Mouse (Mus musculus): Measurements from ENCODE around the gene Nell1. TPM values are rescaled to one million over a fixed set of nuclear protein-coding genes. Genes with fewer than 3 reads are reported as not detected.

Nell1 gene
- polyA plus RNA-seq, 1 experiment from 2014 or later = 0.69 TPM

GRCm38 (mm10) chr7:50105612-50106321 lies 131.1 kb downstream of the Nell1 start:
- Histone ChIP-seq H3K27ac (ENCODE audit: low read depth, low read length) (no peak overlapping the region), H3K4me2 (no peak overlapping the region), H3K9me3 (replicated peaks; ENCODE audit: control insufficient read depth, low read length) (no peaks in the 10 kb centered on the region), H3K9ac (ENCODE audit: low read depth, low read length) (no peak overlapping the region), H3K4me3 (ENCODE audit: low read depth, low read length) (no peak overlapping the region), H3K27me3 (ENCODE audit: control insufficient read depth, insufficient read depth, low read length) (no peaks in the 10 kb centered on the region), H3K4me1 (ENCODE audit: control insufficient read depth, insufficient read depth, low read length) (no peaks in the 10 kb centered on the region), H3K36me3 (ENCODE audit: control insufficient read depth, insufficient read depth, low read length) (no peaks in the 10 kb centered on the region)
- WGBS (ENCODE audit: insufficient replicate concordance) = 49% methylated on average over 8 of the region's 8 CpGs
- no peak for ATAC-seq (replicated peaks; ENCODE audit: insufficient number of reproducible peaks, low FRiP score, low TSS enrichment)

- 86% methylated on average over 2 of the region's 2 CpGs for WGBS (ENCODE audit: insufficient replicate concordance)
- no peaks in the 10 kb centered on the region for H3K9me3 ChIP-seq (replicated peaks; ENCODE audit: control insufficient read depth, low read length)
- no peak overlapping the region for H3K4me3 ChIP-seq (ENCODE audit: low read depth, low read length)
- H3K4me2 ChIP-seq = no peak overlapping the region
- no peaks in the 10 kb centered on the region for H3K27me3 ChIP-seq (ENCODE audit: control insufficient read depth, insufficient read depth, low read length)
- no peak overlapping the region for H3K9ac ChIP-seq (ENCODE audit: low read depth, low read length)
- ATAC-seq (replicated peaks; ENCODE audit: insufficient number of reproducible peaks, low FRiP score, low TSS enrichment) = no peak
- H3K36me3 ChIP-seq (ENCODE audit: control insufficient read depth, insufficient read depth, low read length) = no peaks in the 10 kb centered on the region
- H3K27ac ChIP-seq (ENCODE audit: low read depth, low read length) = no peak overlapping the region
- no peaks in the 10 kb centered on the region for H3K4me1 ChIP-seq (ENCODE audit: control insufficient read depth, insufficient read depth, low read length)
Observed at GRCm38 (mm10) chr7:50107261-50107660, 132.6 kb downstream of the Nell1 start.

GRCm38 (mm10) chr7:50118348-50118747 lies 143.7 kb downstream of the Nell1 start:
- ATAC-seq (replicated peaks; ENCODE audit: insufficient number of reproducible peaks, low FRiP score, low TSS enrichment) = no peak
- Histone ChIP-seq H3K4me3 (ENCODE audit: low read depth, low read length) (no peak overlapping the region), H3K9me3 (replicated peaks; ENCODE audit: control insufficient read depth, low read length) (no peaks in the 10 kb centered on the region), H3K9ac (ENCODE audit: low read depth, low read length) (no peak overlapping the region), H3K27ac (ENCODE audit: low read depth, low read length) (no peak overlapping the region), H3K27me3 (ENCODE audit: control insufficient read depth, insufficient read depth, low read length) (no peaks in the 10 kb centered on the region), H3K4me1 (ENCODE audit: control insufficient read depth, insufficient read depth, low read length) (no peaks in the 10 kb centered on the region), H3K36me3 (ENCODE audit: control insufficient read depth, insufficient read depth, low read length) (no peaks in the 10 kb centered on the region), H3K4me2 (no peak overlapping the region)
- 82% methylated on average over 5 of the region's 5 CpGs for WGBS (ENCODE audit: insufficient replicate concordance)

DNA sequence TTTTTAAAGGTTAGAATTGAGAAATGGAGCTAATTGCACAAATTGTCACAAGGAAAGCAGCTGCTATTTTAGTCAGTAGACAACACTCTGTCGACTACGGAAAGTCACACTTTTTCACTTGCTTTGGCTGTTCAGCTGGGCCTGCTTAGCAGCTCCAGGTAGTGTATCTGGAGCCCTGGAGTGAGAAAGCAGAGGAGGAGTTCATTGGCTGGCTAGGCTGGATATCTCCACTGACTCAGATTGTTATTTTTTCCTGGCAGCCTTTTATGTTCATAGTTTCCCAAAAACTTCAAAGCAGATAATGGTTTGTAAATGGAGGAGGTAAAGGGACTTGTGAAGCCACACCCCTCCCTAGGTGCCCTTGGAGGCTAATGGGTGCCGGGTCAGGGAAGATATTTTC lies 163.0 kb downstream of the Nell1 start:
- Histone ChIP-seq H3K36me3 (ENCODE audit: control insufficient read depth, insufficient read depth, low read length) (no peaks in the 10 kb centered on the region), H3K27ac (ENCODE audit: low read depth, low read length) (no peak overlapping the region), H3K4me1 (ENCODE audit: control insufficient read depth, insufficient read depth, low read length) (no peaks in the 10 kb centered on the region), H3K9me3 (replicated peaks; ENCODE audit: control insufficient read depth, low read length) (no peaks in the 10 kb centered on the region), H3K27me3 (ENCODE audit: control insufficient read depth, insufficient read depth, low read length) (no peaks in the 10 kb centered on the region), H3K9ac (ENCODE audit: low read depth, low read length) (no peak overlapping the region), H3K4me3 (ENCODE audit: low read depth, low read length) (no peak overlapping the region), H3K4me2 (no peak overlapping the region)
- no peak for ATAC-seq (replicated peaks; ENCODE audit: insufficient number of reproducible peaks, low FRiP score, low TSS enrichment)
- 71% methylated on average over 3 of the region's 3 CpGs for WGBS (ENCODE audit: insufficient replicate concordance)

- no peaks in the 10 kb centered on the region for H3K27me3 ChIP-seq (ENCODE audit: control insufficient read depth, insufficient read depth, low read length)
- 85% methylated on average over 7 of the region's 7 CpGs for WGBS (ENCODE audit: insufficient replicate concordance)
- no peaks in the 10 kb centered on the region for H3K9me3 ChIP-seq (replicated peaks; ENCODE audit: control insufficient read depth, low read length)
- H3K27ac ChIP-seq (ENCODE audit: low read depth, low read length) = no peak overlapping the region
- no peak for ATAC-seq (replicated peaks; ENCODE audit: insufficient number of reproducible peaks, low FRiP score, low TSS enrichment)
- H3K9ac ChIP-seq (ENCODE audit: low read depth, low read length) = no peak overlapping the region
- H3K4me1 ChIP-seq (ENCODE audit: control insufficient read depth, insufficient read depth, low read length) = no peaks in the 10 kb centered on the region
- H3K4me3 ChIP-seq (ENCODE audit: low read depth, low read length) = no peak overlapping the region
- no peaks in the 10 kb centered on the region for H3K36me3 ChIP-seq (ENCODE audit: control insufficient read depth, insufficient read depth, low read length)
- H3K4me2 ChIP-seq = no peak overlapping the region
Observed at GRCm38 (mm10) chr7:50149326-50149725, 174.7 kb downstream of the Nell1 start.

DNA sequence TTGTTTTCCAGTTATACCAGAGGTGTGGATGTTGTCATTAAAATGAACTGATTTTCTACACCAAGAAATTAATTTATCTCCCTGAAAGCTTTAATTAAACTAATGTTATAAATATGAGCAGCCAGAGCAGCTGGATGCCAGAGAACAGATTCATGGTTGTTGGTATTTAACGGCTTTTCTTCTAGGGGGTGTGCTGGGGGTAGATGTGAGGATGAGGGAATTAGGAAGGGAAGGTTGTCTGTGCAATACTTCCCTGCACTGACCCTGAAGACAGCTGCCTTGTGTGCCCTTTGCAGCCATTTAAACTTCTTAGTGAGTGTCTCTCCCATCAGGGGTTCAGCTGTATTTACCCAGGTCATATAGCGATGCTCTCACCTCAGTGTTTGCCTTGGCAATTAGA lies 176.2 kb downstream of the Nell1 start:
- H3K4me2 ChIP-seq = no peak overlapping the region
- no peaks in the 10 kb centered on the region for H3K9me3 ChIP-seq (replicated peaks; ENCODE audit: control insufficient read depth, low read length)
- H3K4me3 ChIP-seq (ENCODE audit: low read depth, low read length) = no peak overlapping the region
- no peak overlapping the region for H3K9ac ChIP-seq (ENCODE audit: low read depth, low read length)
- no peak for ATAC-seq (replicated peaks; ENCODE audit: insufficient number of reproducible peaks, low FRiP score, low TSS enrichment)
- no peaks in the 10 kb centered on the region for H3K27me3 ChIP-seq (ENCODE audit: control insufficient read depth, insufficient read depth, low read length)
- WGBS (ENCODE audit: insufficient replicate concordance) = 78% methylated on average over 2 of the region's 2 CpGs
- H3K4me1 ChIP-seq (ENCODE audit: control insufficient read depth, insufficient read depth, low read length) = no peaks in the 10 kb centered on the region
- H3K27ac ChIP-seq (ENCODE audit: low read depth, low read length) = no peak overlapping the region
- no peaks in the 10 kb centered on the region for H3K36me3 ChIP-seq (ENCODE audit: control insufficient read depth, insufficient read depth, low read length)

DNA sequence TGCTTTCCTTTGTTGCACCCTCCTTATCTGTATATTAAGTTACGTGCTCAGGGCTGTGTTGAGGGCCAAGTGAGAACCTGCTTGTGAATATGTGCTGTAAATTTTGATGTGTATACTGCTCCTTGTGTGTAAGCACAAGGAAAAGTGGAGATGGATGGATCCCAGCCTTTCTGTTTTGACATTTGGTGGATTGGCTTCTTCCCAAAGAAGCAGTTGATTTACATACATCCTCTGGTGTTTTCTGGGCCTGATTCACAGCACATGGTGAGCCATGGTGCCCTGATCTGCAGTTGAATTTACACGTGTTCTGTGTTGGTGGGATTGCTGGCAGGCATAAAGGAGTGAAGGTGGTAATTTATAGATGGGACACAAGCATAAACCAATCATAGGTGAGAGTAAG lies 179.0 kb downstream of the Nell1 start:
- no peak for ATAC-seq (replicated peaks; ENCODE audit: insufficient number of reproducible peaks, low FRiP score, low TSS enrichment)
- no peaks in the 10 kb centered on the region for H3K36me3 ChIP-seq (ENCODE audit: control insufficient read depth, insufficient read depth, low read length)
- no peak overlapping the region for H3K4me3 ChIP-seq (ENCODE audit: low read depth, low read length)
- WGBS (ENCODE audit: insufficient replicate concordance) = 53% methylated on average over 2 of the region's 2 CpGs
- no peaks in the 10 kb centered on the region for H3K27me3 ChIP-seq (ENCODE audit: control insufficient read depth, insufficient read depth, low read length)
- H3K4me2 ChIP-seq = no peak overlapping the region
- H3K9ac ChIP-seq (ENCODE audit: low read depth, low read length) = no peak overlapping the region
- no peak overlapping the region for H3K27ac ChIP-seq (ENCODE audit: low read depth, low read length)
- no peaks in the 10 kb centered on the region for H3K9me3 ChIP-seq (replicated peaks; ENCODE audit: control insufficient read depth, low read length)
- no peaks in the 10 kb centered on the region for H3K4me1 ChIP-seq (ENCODE audit: control insufficient read depth, insufficient read depth, low read length)

DNA sequence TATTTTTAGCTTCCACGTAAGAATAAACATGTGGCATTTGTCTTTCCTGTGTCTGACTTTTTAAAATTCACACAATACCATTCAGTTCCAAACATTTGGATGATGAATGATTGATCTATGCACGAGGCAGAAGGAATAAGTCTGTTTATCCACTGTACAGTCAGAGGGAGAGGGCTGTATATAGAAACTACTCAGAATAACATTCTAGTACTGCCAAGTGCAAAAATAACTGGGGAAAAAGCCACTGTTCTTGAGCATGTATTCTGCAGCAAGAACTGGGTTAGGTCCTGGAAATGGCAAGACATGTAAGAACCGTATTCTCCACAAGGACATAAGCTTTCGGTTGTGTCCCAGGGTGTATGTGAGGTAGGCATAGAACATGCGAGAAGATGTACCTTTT lies 187.9 kb downstream of the Nell1 start:
- H3K27me3 ChIP-seq (ENCODE audit: control insufficient read depth, insufficient read depth, low read length) = no peaks in the 10 kb centered on the region
- no peaks in the 10 kb centered on the region for H3K36me3 ChIP-seq (ENCODE audit: control insufficient read depth, insufficient read depth, low read length)
- H3K4me1 ChIP-seq (ENCODE audit: control insufficient read depth, insufficient read depth, low read length) = no peaks in the 10 kb centered on the region
- no peak overlapping the region for H3K27ac ChIP-seq (ENCODE audit: low read depth, low read length)
- H3K9me3 ChIP-seq (replicated peaks; ENCODE audit: control insufficient read depth, low read length) = peaks cover 2% of the 10 kb centered on the region; the same call in 1 of the 2 replicates
- H3K4me3 ChIP-seq (ENCODE audit: low read depth, low read length) = no peak overlapping the region
- H3K4me2 ChIP-seq = no peak overlapping the region
- H3K9ac ChIP-seq (ENCODE audit: low read depth, low read length) = no peak overlapping the region
- no peak for ATAC-seq (replicated peaks; ENCODE audit: insufficient number of reproducible peaks, low FRiP score, low TSS enrichment)
- 69% methylated on average over 5 of the region's 5 CpGs for WGBS (ENCODE audit: insufficient replicate concordance)

DNA sequence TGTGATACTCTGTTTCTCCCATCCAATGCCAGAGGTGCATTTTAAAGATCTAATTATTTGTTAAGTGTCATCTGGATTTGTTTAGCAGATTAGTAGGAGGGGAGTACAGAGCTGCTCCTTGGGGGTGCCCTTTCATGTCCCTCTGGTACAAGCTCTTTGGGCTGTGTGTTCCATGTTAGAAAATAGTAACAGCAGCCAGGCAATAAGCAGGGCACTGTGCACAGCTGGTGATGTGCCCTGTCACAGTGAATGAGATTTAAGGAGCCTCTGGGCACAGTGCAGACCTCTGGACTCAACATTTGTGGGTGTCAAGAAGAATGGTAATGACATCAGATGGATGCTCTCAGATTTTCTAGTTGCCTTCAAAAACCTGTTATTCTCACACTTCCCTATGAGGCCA lies 194.1 kb downstream of the Nell1 start:
- Histone ChIP-seq H3K9ac (ENCODE audit: low read depth, low read length) (no peak overlapping the region), H3K36me3 (ENCODE audit: control insufficient read depth, insufficient read depth, low read length) (no peaks in the 10 kb centered on the region), H3K9me3 (replicated peaks; ENCODE audit: control insufficient read depth, low read length) (no peaks in the 10 kb centered on the region), H3K4me1 (ENCODE audit: control insufficient read depth, insufficient read depth, low read length) (no peaks in the 10 kb centered on the region), H3K27me3 (ENCODE audit: control insufficient read depth, insufficient read depth, low read length) (no peaks in the 10 kb centered on the region), H3K27ac (ENCODE audit: low read depth, low read length) (no peak overlapping the region), H3K4me3 (ENCODE audit: low read depth, low read length) (no peak overlapping the region), H3K4me2 (no peak overlapping the region)
- ATAC-seq (replicated peaks; ENCODE audit: insufficient number of reproducible peaks, low FRiP score, low TSS enrichment) = no peak
